Mouse (Mus musculus): ENCODE results near the gene Gm19426. TPM values are rescaled to one million over a fixed set of nuclear protein-coding genes. Genes with fewer than 3 reads are reported as not detected.

The Gm19426 gene
- polyA plus RNA-seq, 1 experiment from 2014 or later, result 4.3 TPM

- Histone ChIP-seq H3K9ac (ENCODE audit: low read depth, low read length) (no peak overlapping the region), H3K27me3 (ENCODE audit: control insufficient read depth, insufficient read depth, low read depth, low read length) (no peaks in the 10 kb centered on the region), H3K4me2 (ENCODE audit: low read length) (no peak overlapping the region), H3K9me3 (replicated peaks; ENCODE audit: control insufficient read depth, low read length, poor library complexity, severe bottlenecking) (no peaks in the 10 kb centered on the region), H3K4me3 (ENCODE audit: low read depth, low read length) (no peak overlapping the region), H3K36me3 (ENCODE audit: control insufficient read depth, insufficient read depth, low read length) (no peaks in the 10 kb centered on the region), H3K27ac (ENCODE audit: low read length) (no peak overlapping the region), H3K4me1 (ENCODE audit: control insufficient read depth, insufficient read depth, low read length) (peaks cover 9% of the 10 kb centered on the region)
- no peak for ATAC-seq
- 83% methylated on average over 6 of the region's 6 CpGs for WGBS
These were observed 32.2 kb upstream of the Gm19426 start for GRCm38 (mm10) chr2:84775665-84776064.

- Histone ChIP-seq H3K4me3 (ENCODE audit: low read depth, low read length) (peak within 1 kb of the TSS; percentile 34), H3K27ac (ENCODE audit: low read length) (peak within 1 kb of the TSS; percentile 17; the same call in 1 of the 2 replicates), H3K27me3 (ENCODE audit: control insufficient read depth, insufficient read depth, low read depth, low read length) (no peaks in the 10 kb centered on the region), H3K4me2 (ENCODE audit: low read length) (peak within 1 kb of the TSS; percentile 59), H3K9ac (ENCODE audit: low read depth, low read length) (peak within 1 kb of the TSS; percentile 68), H3K4me1 (ENCODE audit: control insufficient read depth, insufficient read depth, low read length) (peaks cover 9% of the 10 kb centered on the region), H3K9me3 (replicated peaks; ENCODE audit: control insufficient read depth, low read length, poor library complexity, severe bottlenecking) (no peaks in the 10 kb centered on the region), H3K36me3 (ENCODE audit: control insufficient read depth, insufficient read depth, low read length) (no peaks in the 10 kb centered on the region)
- ATAC-seq, result 0 out of 2 replicates have a peak, but pooled peaks have one; percentile 11
- WGBS, result 60% methylated on average over 9 of the region's 9 CpGs
These were observed 31.8 kb upstream of the Gm19426 start, which contains the start of gene Serping1 for GRCm38 (mm10) chr2:84775241-84775640. TSS of gene Serping1 (minus strand) at chr2:84775444.

- Histone ChIP-seq H3K9me3 (replicated peaks; ENCODE audit: control insufficient read depth, low read length, poor library complexity, severe bottlenecking) (no peaks in the 10 kb centered on the region), H3K4me2 (ENCODE audit: low read length) (peak overlapping the region; percentile 59), H3K27me3 (ENCODE audit: control insufficient read depth, insufficient read depth, low read depth, low read length) (no peaks in the 10 kb centered on the region), H3K36me3 (ENCODE audit: control insufficient read depth, insufficient read depth, low read length) (no peaks in the 10 kb centered on the region), H3K27ac (ENCODE audit: low read length) (peak overlapping the region; percentile 17; the same call in 1 of the 2 replicates), H3K4me1 (ENCODE audit: control insufficient read depth, insufficient read depth, low read length) (peaks cover 9% of the 10 kb centered on the region), H3K9ac (ENCODE audit: low read depth, low read length) (peak overlapping the region; percentile 68), H3K4me3 (ENCODE audit: low read depth, low read length) (peak overlapping the region; percentile 34)
- WGBS, result 1% methylated on average over 14 of the region's 15 CpGs
- ATAC-seq, result peak; percentile 55
These were observed 31.3 kb upstream of the Gm19426 start for GRCm38 (mm10) chr2:84774751-84775150.

- Histone ChIP-seq H3K27ac (ENCODE audit: low read length) (no peak overlapping the region), H3K4me3 (ENCODE audit: low read depth, low read length) (no peak overlapping the region), H3K4me1 (ENCODE audit: control insufficient read depth, insufficient read depth, low read length) (peaks cover 8% of the 10 kb centered on the region), H3K4me2 (ENCODE audit: low read length) (no peak overlapping the region), H3K36me3 (ENCODE audit: control insufficient read depth, insufficient read depth, low read length) (no peaks in the 10 kb centered on the region), H3K27me3 (ENCODE audit: control insufficient read depth, insufficient read depth, low read depth, low read length) (no peaks in the 10 kb centered on the region), H3K9ac (ENCODE audit: low read depth, low read length) (no peak overlapping the region), H3K9me3 (replicated peaks; ENCODE audit: control insufficient read depth, low read length, poor library complexity, severe bottlenecking) (no peaks in the 10 kb centered on the region)
- no peak for ATAC-seq
- WGBS, result 84% methylated on average over 5 of the region's 5 CpGs
These were observed 29.7 kb upstream of the Gm19426 start for GRCm38 (mm10) chr2:84773195-84773594.

GRCm38 (mm10) chr2:84772454-84772853 is 29.0 kb upstream of the Gm19426 start:
- no peaks in the 10 kb centered on the region for H3K27me3 ChIP-seq (ENCODE audit: control insufficient read depth, insufficient read depth, low read depth, low read length)
- H3K9me3 ChIP-seq (replicated peaks; ENCODE audit: control insufficient read depth, low read length, poor library complexity, severe bottlenecking), result no peaks in the 10 kb centered on the region
- no peaks in the 10 kb centered on the region for H3K36me3 ChIP-seq (ENCODE audit: control insufficient read depth, insufficient read depth, low read length)
- no peak overlapping the region for H3K4me3 ChIP-seq (ENCODE audit: low read depth, low read length)
- H3K4me1 ChIP-seq (ENCODE audit: control insufficient read depth, insufficient read depth, low read length), result peaks cover 6% of the 10 kb centered on the region
- no peak for ATAC-seq
- H3K9ac ChIP-seq (ENCODE audit: low read depth, low read length), result no peak overlapping the region
- H3K27ac ChIP-seq (ENCODE audit: low read length), result no peak overlapping the region
- 87% methylated on average over 4 of the region's 4 CpGs for WGBS
- H3K4me2 ChIP-seq (ENCODE audit: low read length), result no peak overlapping the region

- no peaks in the 10 kb centered on the region for H3K27me3 ChIP-seq (ENCODE audit: control insufficient read depth, insufficient read depth, low read depth, low read length)
- H3K36me3 ChIP-seq (ENCODE audit: control insufficient read depth, insufficient read depth, low read length), result no peaks in the 10 kb centered on the region
- no peak overlapping the region for H3K4me2 ChIP-seq (ENCODE audit: low read length)
- no peak overlapping the region for H3K27ac ChIP-seq (ENCODE audit: low read length)
- ATAC-seq, result no peak
- H3K4me1 ChIP-seq (ENCODE audit: control insufficient read depth, insufficient read depth, low read length), result peaks cover 4% of the 10 kb centered on the region
- H3K4me3 ChIP-seq (ENCODE audit: low read depth, low read length), result no peak overlapping the region
- WGBS, result 87% methylated on average over 6 of the region's 6 CpGs
- H3K9ac ChIP-seq (ENCODE audit: low read depth, low read length), result no peak overlapping the region
- no peaks in the 10 kb centered on the region for H3K9me3 ChIP-seq (replicated peaks; ENCODE audit: control insufficient read depth, low read length, poor library complexity, severe bottlenecking)
These were observed 27.0 kb upstream of the Gm19426 start for GRCm38 (mm10) chr2:84770501-84770900.

GRCm38 (mm10) chr2:84762818-84763217 is 19.4 kb upstream of the Gm19426 start:
- Histone ChIP-seq H3K27me3 (ENCODE audit: control insufficient read depth, insufficient read depth, low read depth, low read length) (no peaks in the 10 kb centered on the region), H3K4me2 (ENCODE audit: low read length) (no peak overlapping the region), H3K4me3 (ENCODE audit: low read depth, low read length) (no peak overlapping the region), H3K4me1 (ENCODE audit: control insufficient read depth, insufficient read depth, low read length) (no peaks in the 10 kb centered on the region), H3K27ac (ENCODE audit: low read length) (no peak overlapping the region), H3K9ac (ENCODE audit: low read depth, low read length) (no peak overlapping the region), H3K36me3 (ENCODE audit: control insufficient read depth, insufficient read depth, low read length) (no peaks in the 10 kb centered on the region), H3K9me3 (replicated peaks; ENCODE audit: control insufficient read depth, low read length, poor library complexity, severe bottlenecking) (no peaks in the 10 kb centered on the region)
- no peak for ATAC-seq
- WGBS, result 67% methylated on average over 1 of the region's 1 CpGs

- ATAC-seq, result no peak
- Histone ChIP-seq H3K9me3 (replicated peaks; ENCODE audit: control insufficient read depth, low read length, poor library complexity, severe bottlenecking) (no peaks in the 10 kb centered on the region), H3K27ac (ENCODE audit: low read length) (no peak overlapping the region), H3K4me1 (ENCODE audit: control insufficient read depth, insufficient read depth, low read length) (no peaks in the 10 kb centered on the region), H3K36me3 (ENCODE audit: control insufficient read depth, insufficient read depth, low read length) (no peaks in the 10 kb centered on the region), H3K9ac (ENCODE audit: low read depth, low read length) (no peak overlapping the region), H3K4me2 (ENCODE audit: low read length) (no peak overlapping the region), H3K4me3 (ENCODE audit: low read depth, low read length) (no peak overlapping the region), H3K27me3 (ENCODE audit: control insufficient read depth, insufficient read depth, low read depth, low read length) (no peaks in the 10 kb centered on the region)
- WGBS, result 18% methylated on average over 4 of the region's 4 CpGs
These were observed 18.8 kb upstream of the Gm19426 start for GRCm38 (mm10) chr2:84762295-84762694.

GRCm38 (mm10) chr2:84761840-84762239 is 18.4 kb upstream of the Gm19426 start:
- H3K9me3 ChIP-seq (replicated peaks; ENCODE audit: control insufficient read depth, low read length, poor library complexity, severe bottlenecking), result no peaks in the 10 kb centered on the region
- H3K4me1 ChIP-seq (ENCODE audit: control insufficient read depth, insufficient read depth, low read length), result no peaks in the 10 kb centered on the region
- no peak overlapping the region for H3K9ac ChIP-seq (ENCODE audit: low read depth, low read length)
- 96% methylated on average over 1 of the region's 1 CpGs for WGBS
- H3K27me3 ChIP-seq (ENCODE audit: control insufficient read depth, insufficient read depth, low read depth, low read length), result no peaks in the 10 kb centered on the region
- no peak overlapping the region for H3K4me2 ChIP-seq (ENCODE audit: low read length)
- no peak for ATAC-seq
- H3K36me3 ChIP-seq (ENCODE audit: control insufficient read depth, insufficient read depth, low read length), result no peaks in the 10 kb centered on the region
- no peak overlapping the region for H3K4me3 ChIP-seq (ENCODE audit: low read depth, low read length)
- no peak overlapping the region for H3K27ac ChIP-seq (ENCODE audit: low read length)
